Mouse (Mus musculus) limb, embryonic 15.5 days (tissue): ENCODE measurements around the gene Bud31. TPM values are rescaled to one million over a fixed set of nuclear protein-coding genes. Genes with fewer than 3 reads are reported as not detected.

Experiments used
- ATAC-seq: fragments of 200-750 bp; cut with Nextera tagmentation; 2 replicates; pipeline ENCODE4 v1.8.0; 2017; ENCODE audit warnings: low read depth, moderate TSS enrichment; ENCODE audit not compliant: insufficient number of reproducible peaks, low FRiP score, low TSS enrichment
- H3K27ac ChIP-seq: fragments of 300-500 bp; sonication (generic); 2 replicates; pipeline ENCODE4 v1.5.1; 2015; ENCODE audit warnings: moderate library complexity, mild to moderate bottlenecking, inconsistent platforms
- H3K27me3 ChIP-seq: fragments of 300-500 bp; sonication (generic); 2 replicates; pipeline ENCODE4 v1.6.1; 2015; ENCODE audit warnings: inconsistent platforms
- H3K36me3 ChIP-seq: fragments of 300-500 bp; sonication (generic); 2 replicates; pipeline ENCODE4 v1.6.1; 2015; ENCODE audit warnings: inconsistent platforms
- H3K4me1 ChIP-seq: fragments of 300-500 bp; sonication (generic); 2 replicates; pipeline ENCODE4 v1.6.1; 2015; ENCODE audit warnings: inconsistent platforms
- H3K4me2 ChIP-seq: fragments of 300-500 bp; sonication (generic); 2 replicates; pipeline ENCODE4 v1.6.1; 2015; ENCODE audit warnings: mild to moderate bottlenecking, inconsistent platforms
- H3K4me3 ChIP-seq: fragments of 300-500 bp; sonication (generic); 2 replicates; pipeline ENCODE4 v1.5.1; 2015; ENCODE audit warnings: mild to moderate bottlenecking, inconsistent platforms
- H3K9ac ChIP-seq: fragments of 300-500 bp; sonication (generic); 2 replicates; pipeline ENCODE4 v1.6.1; 2015; ENCODE audit warnings: inconsistent platforms
- H3K9me3 ChIP-seq: fragments of 300-500 bp; sonication (generic); 2 replicates; pipeline ENCODE4 v1.6.1; 2016; ENCODE audit warnings: inconsistent platforms
- whole genome bisulfite sequencing: fragments of 180-500 bp; shearing (Covaris S2); methylation state at CpG from one replicate; pipeline ENCODE4 v1.1.7; 2015; 5-methylcytosine and 5-hydroxymethylcytosine counted together
- polyA plus RNA-seq: library from polyadenylated mRNA; unstranded; fragments of >200 nt; fragmentation: Nextera tagmentation; extraction: Ambion mirVana; gene quantifications from 2 replicates; pipeline ENCODE4 v1.2.1, GENCODE M21; 2015

The Bud31 gene
- polyA plus RNA-seq, 1 experiment from 2014 or later: 184 TPM

GRCm38 (mm10) chr5:145114071-145114605, 26.0 kb upstream of the Bud31 start, which contains the start of gene Arpc1b:
Gene Arpc1b, plus strand, starts transcription at chr5:145114215.
- Histone ChIP-seq H3K9ac (peak within 1 kb of the TSS; percentile 54), H3K4me3 (peak within 1 kb of the TSS; percentile 66), H3K4me1 (peaks cover 49% of the 10 kb centered on the region), H3K4me2 (peak within 1 kb of the TSS; percentile 73), H3K36me3 (peaks cover 18% of the 10 kb centered on the region), H3K9me3 (no peaks in the 10 kb centered on the region), H3K27me3 (no peaks in the 10 kb centered on the region), H3K27ac (peak within 1 kb of the TSS; percentile 83)
- under 1% methylated on average over 49 of the region's 53 CpGs for whole genome bisulfite sequencing
- peak; percentile 37; the same call in 1 of the 2 replicates for ATAC-seq

GRCm38 (mm10) chr5:145114606-145115473, 25.3 kb upstream of the Bud31 start:
- ATAC-seq: no peak; the same call in 1 of the 2 replicates
- H3K36me3 ChIP-seq: peaks cover 11% of the 10 kb centered on the region

GRCm38 (mm10) chr5:145115736-145116135, 24.4 kb upstream of the Bud31 start:
- H3K36me3 ChIP-seq: peaks cover 2% of the 10 kb centered on the region
- peaks cover 57% of the 10 kb centered on the region for H3K4me1 ChIP-seq
- H3K27ac ChIP-seq: peak overlapping the region; percentile 88
- H3K27me3 ChIP-seq: no peaks in the 10 kb centered on the region
- 80% methylated on average over 5 of the region's 5 CpGs for WGBS
- no peaks in the 10 kb centered on the region for H3K9me3 ChIP-seq
- peak overlapping the region; percentile 73 for H3K4me2 ChIP-seq
- no peak overlapping the region for H3K9ac ChIP-seq
- H3K4me3 ChIP-seq: peak overlapping the region; percentile 66
- ATAC-seq: no peak

More at GRCm38 (mm10) chr5:145114606-145115473, 25.3 kb upstream of the Bud31 start:
- Histone ChIP-seq H3K4me1 (peaks cover 49% of the 10 kb centered on the region), H3K9ac (peak overlapping the region; percentile 54), H3K4me3 (peak overlapping the region; percentile 66), H3K9me3 (no peaks in the 10 kb centered on the region), H3K27me3 (no peaks in the 10 kb centered on the region), H3K4me2 (peak overlapping the region; percentile 73), H3K27ac (peak overlapping the region; percentile 83)
- 10% methylated on average over 33 of the region's 40 CpGs for WGBS

- WGBS: 12% methylated on average over 4 of the region's 4 CpGs
- Histone ChIP-seq H3K9me3 (no peaks in the 10 kb centered on the region), H3K27ac (peak overlapping the region; percentile 88), H3K9ac (no peak overlapping the region), H3K36me3 (no peaks in the 10 kb centered on the region), H3K4me3 (peak overlapping the region; percentile 66; the same call in 1 of the 2 replicates), H3K27me3 (no peaks in the 10 kb centered on the region), H3K4me2 (peak overlapping the region; percentile 73), H3K4me1 (peaks cover 61% of the 10 kb centered on the region)
- ATAC-seq: peak; percentile 73
Observed at GRCm38 (mm10) chr5:145116316-145116715, 23.8 kb upstream of the Bud31 start.

GRCm38 (mm10) chr5:145116916-145117315, 23.2 kb upstream of the Bud31 start:
- peak overlapping the region; percentile 73 for H3K4me2 ChIP-seq
- H3K27me3 ChIP-seq: no peaks in the 10 kb centered on the region
- no peak overlapping the region for H3K9ac ChIP-seq
- WGBS: 39% methylated on average over 10 of the region's 10 CpGs
- peak overlapping the region; percentile 66; the same call in 1 of the 2 replicates for H3K4me3 ChIP-seq
- H3K9me3 ChIP-seq: no peaks in the 10 kb centered on the region
- peaks cover 61% of the 10 kb centered on the region for H3K4me1 ChIP-seq
- H3K27ac ChIP-seq: peak overlapping the region; percentile 88
- peaks cover 5% of the 10 kb centered on the region for H3K36me3 ChIP-seq
- ATAC-seq: peak; percentile 32; the same call in 1 of the 2 replicates

GRCm38 (mm10) chr5:145118005-145118404, 22.2 kb upstream of the Bud31 start:
- no peak for ATAC-seq
- WGBS: 53% methylated on average over 6 of the region's 6 CpGs
- no peak overlapping the region for H3K27ac ChIP-seq

GRCm38 (mm10) chr5:145118461-145118860, 21.7 kb upstream of the Bud31 start:
- Histone ChIP-seq H3K4me1 (peaks cover 61% of the 10 kb centered on the region), H3K36me3 (peaks cover 20% of the 10 kb centered on the region), H3K27me3 (no peaks in the 10 kb centered on the region), H3K4me2 (no peak overlapping the region), H3K9ac (no peak overlapping the region), H3K27ac (no peak overlapping the region), H3K4me3 (no peak overlapping the region), H3K9me3 (no peaks in the 10 kb centered on the region)
- 93% methylated on average over 5 of the region's 5 CpGs for WGBS
- ATAC-seq: no peak

More at GRCm38 (mm10) chr5:145118005-145118404, 22.2 kb upstream of the Bud31 start:
- Histone ChIP-seq H3K36me3 (peaks cover 16% of the 10 kb centered on the region), H3K4me3 (no peak overlapping the region), H3K4me2 (no peak overlapping the region), H3K27me3 (no peaks in the 10 kb centered on the region), H3K4me1 (peaks cover 61% of the 10 kb centered on the region), H3K9me3 (no peaks in the 10 kb centered on the region), H3K9ac (no peak overlapping the region)

GRCm38 (mm10) chr5:145119385-145119784, 20.8 kb upstream of the Bud31 start:
- H3K9ac ChIP-seq: no peak overlapping the region
- no peak overlapping the region for H3K4me2 ChIP-seq
- H3K4me1 ChIP-seq: peaks cover 54% of the 10 kb centered on the region
- H3K27me3 ChIP-seq: no peaks in the 10 kb centered on the region
- peaks cover 30% of the 10 kb centered on the region for H3K36me3 ChIP-seq
- WGBS: 91% methylated on average over 2 of the region's 2 CpGs
- H3K27ac ChIP-seq: no peak overlapping the region
- H3K4me3 ChIP-seq: no peak overlapping the region
- no peak for ATAC-seq
- H3K9me3 ChIP-seq: no peaks in the 10 kb centered on the region

GRCm38 (mm10) chr5:145120921-145121320, 19.2 kb upstream of the Bud31 start:
- Histone ChIP-seq H3K9me3 (no peaks in the 10 kb centered on the region), H3K27ac (peak overlapping the region; percentile 40), H3K4me3 (no peak overlapping the region), H3K9ac (no peak overlapping the region), H3K4me1 (peaks cover 39% of the 10 kb centered on the region), H3K4me2 (no peak overlapping the region), H3K36me3 (peaks cover 45% of the 10 kb centered on the region), H3K27me3 (no peaks in the 10 kb centered on the region)
- 37% methylated on average over 7 of the region's 7 CpGs for WGBS
- no peak for ATAC-seq

DNA sequence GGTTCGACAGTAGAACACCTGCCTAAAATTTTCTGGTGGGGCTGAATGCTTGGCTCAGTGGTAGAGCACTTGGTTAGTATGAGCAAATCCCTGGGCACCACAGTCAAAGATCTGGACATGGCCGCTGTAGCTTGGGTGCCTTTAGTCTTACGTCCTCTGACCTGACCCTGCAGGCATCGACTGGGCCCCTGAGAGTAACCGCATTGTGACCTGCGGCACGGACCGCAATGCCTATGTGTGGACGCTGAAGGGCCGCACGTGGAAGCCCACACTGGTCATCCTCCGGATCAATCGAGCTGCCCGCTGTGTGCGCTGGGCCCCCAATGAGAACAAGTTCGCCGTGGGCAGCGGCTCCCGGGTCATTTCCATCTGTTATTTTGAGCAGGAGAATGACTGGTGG, 16.8 kb upstream of the Bud31 start:
- Histone ChIP-seq H3K36me3 (peaks cover 67% of the 10 kb centered on the region), H3K4me2 (no peak overlapping the region), H3K27me3 (no peaks in the 10 kb centered on the region), H3K27ac (no peak overlapping the region), H3K9ac (no peak overlapping the region), H3K4me3 (no peak overlapping the region), H3K4me1 (peaks cover 14% of the 10 kb centered on the region), H3K9me3 (no peaks in the 10 kb centered on the region)
- 92% methylated on average over 19 of the region's 19 CpGs for WGBS
- no peak for ATAC-seq

DNA sequence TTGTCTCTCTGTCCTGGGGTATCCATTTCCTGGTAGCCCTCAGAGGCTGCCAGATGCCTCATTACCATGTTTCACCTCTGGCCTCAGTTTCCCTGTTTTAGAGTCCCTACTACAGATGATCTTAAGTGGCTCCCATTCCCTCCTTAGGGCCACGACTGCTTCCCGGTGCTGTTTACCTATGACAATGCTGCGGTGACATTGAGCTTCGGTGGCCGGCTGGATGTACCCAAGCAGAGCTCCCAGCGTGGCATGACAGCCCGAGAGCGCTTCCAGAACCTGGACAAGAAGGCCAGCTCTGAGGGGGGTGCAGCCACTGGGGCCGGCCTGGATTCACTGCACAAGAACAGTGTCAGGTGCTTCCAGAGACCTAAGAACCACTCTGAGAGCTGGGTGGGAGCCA, 13.6 kb upstream of the Bud31 start:
- no peak for ATAC-seq
- 90% methylated on average over 9 of the region's 9 CpGs for WGBS

DNA sequence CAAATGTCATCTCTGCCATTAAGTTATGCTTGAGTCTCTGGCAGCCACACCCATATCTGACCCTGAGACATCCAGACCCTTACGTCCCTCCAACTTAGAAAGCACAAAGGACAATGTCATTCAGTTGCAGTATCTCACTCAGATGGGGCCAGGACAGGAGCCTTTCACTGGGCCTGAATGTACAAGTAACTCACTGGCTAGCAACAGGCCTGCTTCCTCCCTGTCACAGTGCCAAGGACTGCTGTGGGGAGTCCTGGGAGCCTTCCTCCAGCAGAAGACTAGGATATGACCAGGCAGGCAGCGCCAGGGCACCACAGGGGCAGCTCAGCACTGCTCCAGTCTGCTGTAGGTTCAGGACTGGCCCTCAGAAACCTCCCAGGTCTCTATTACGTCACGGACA, 11.0 kb upstream of the Bud31 start:
- H3K4me1 ChIP-seq: no peaks in the 10 kb centered on the region
- WGBS: 90% methylated on average over 4 of the region's 4 CpGs
- H3K9me3 ChIP-seq: no peaks in the 10 kb centered on the region
- H3K4me2 ChIP-seq: no peak overlapping the region
- ATAC-seq: no peak
- no peak overlapping the region for H3K4me3 ChIP-seq
- no peak overlapping the region for H3K9ac ChIP-seq
- H3K36me3 ChIP-seq: peaks cover 94% of the 10 kb centered on the region
- no peaks in the 10 kb centered on the region for H3K27me3 ChIP-seq
- H3K27ac ChIP-seq: peak overlapping the region; percentile 29

More for the DNA sequence above, 13.6 kb upstream of the Bud31 start:
- no peak overlapping the region for H3K4me2 ChIP-seq
- no peaks in the 10 kb centered on the region for H3K27me3 ChIP-seq
- H3K4me3 ChIP-seq: no peak overlapping the region
- H3K27ac ChIP-seq: no peak overlapping the region
- peaks cover 94% of the 10 kb centered on the region for H3K36me3 ChIP-seq
- H3K9me3 ChIP-seq: no peaks in the 10 kb centered on the region
- H3K9ac ChIP-seq: no peak overlapping the region
- no peaks in the 10 kb centered on the region for H3K4me1 ChIP-seq
